Mouse (Mus musculus) liver, postnatal 0 days (tissue): ENCODE data around the gene Ehhadh.

Source experiments
- CTCF ChIP-seq: sonication (generic); IDR thresholded peaks from 2 replicates; pipeline ENCODE4 v1.5.1; 2016; ENCODE audit warnings: antibody characterized with exemption, low read depth
- EP300 ChIP-seq: IDR thresholded peaks from 2 replicates; pipeline ENCODE4 v1.6.1; 2016; ENCODE audit warnings: antibody characterized with exemption, low read depth, mild to moderate bottlenecking

GRCm38 (mm10) chr16:21834866-21835583 is 47.4 kb upstream of the Ehhadh start:
- no peak for TF ChIP-seq CTCF
- no peak for TF ChIP-seq EP300
